Mouse (Mus musculus): ENCODE measurements at regions not wholly inside any gene's neighbourhood (a gene's known extent, or its start where the extent isn't known, plus 50 kb on each side); places are given as distances from the start of the nearest gene placed in this dataset.
"Not testable (repeated sequence)": the region's sequence is repeated elsewhere in the genome, so short reads cannot be mapped to it uniquely, and the experiment has no call there.

- no peak for DNase-seq (ENCODE audit: low read depth, low spot score)
Observed at GRCm38 (mm10) chr10:69036096-69036495, 115.1 kb upstream of the Rhobtb1 start.

- peak; percentile 55 for DNase-seq (ENCODE audit: low read depth, low spot score)
Observed at GRCm38 (mm10) chr10:69044171-69044651, 107.0 kb upstream of the Rhobtb1 start.

- DNase-seq (ENCODE audit: low read depth, low spot score): peak; percentile 33
Observed at GRCm38 (mm10) chr10:69045275-69045674, 106.0 kb upstream of the Rhobtb1 start.

- peak; percentile 35 for DNase-seq (ENCODE audit: low read depth, low spot score)
Observed at GRCm38 (mm10) chr10:69046008-69046555, 105.2 kb upstream of the Rhobtb1 start.

- no peak for DNase-seq (ENCODE audit: low read depth, low spot score)
Observed at GRCm38 (mm10) chr10:69078008-69078407, 73.2 kb upstream of the Rhobtb1 start.

GRCm38 (mm10) chr10:69086184-69086583 lies 65.0 kb upstream of the Rhobtb1 start:
- no peak for DNase-seq (ENCODE audit: low read depth, low spot score)

- no peak for DNase-seq (ENCODE audit: low read depth, low spot score)
Observed at GRCm38 (mm10) chr10:69091872-69092271, 59.4 kb upstream of the Rhobtb1 start.

- DNase-seq (ENCODE audit: low read depth, low spot score): no peak
Observed at GRCm38 (mm10) chr10:69100021-69100420, 51.2 kb upstream of the Rhobtb1 start.

- not testable (repeated sequence) for DNase-seq (ENCODE audit: low read depth, low spot score)
Observed at GRCm38 (mm10) chr10:69100742-69101141, 50.5 kb upstream of the Rhobtb1 start.

Measured in brain, adult 2 months (tissue).